Mouse (Mus musculus) testis, adult 2 months (tissue): ENCODE results near the gene Cxcr5. TPM values are rescaled to one million over a fixed set of nuclear protein-coding genes. Genes with fewer than 3 reads are reported as not detected.

ENCODE experiments used
- H3K27ac ChIP-seq: fragments of 200-500 bp; 2 replicates; pipeline ENCODE4 v1.5.1; 2012; ENCODE audit warnings: low read depth, low read length; ENCODE audit not compliant: control insufficient read depth, insufficient read depth
- H3K27me3 ChIP-seq: fragments of 200-500 bp; 2 replicates; pipeline ENCODE4 v1.6.1; 2012; ENCODE audit warnings: mild to moderate bottlenecking, low read length, moderate library complexity; ENCODE audit not compliant: control insufficient read depth, insufficient read depth
- H3K36me3 ChIP-seq: fragments of 200-500 bp; 2 replicates; pipeline ENCODE4 v1.6.1; 2012; ENCODE audit warnings: mild to moderate bottlenecking, low read length; ENCODE audit not compliant: control insufficient read depth, insufficient read depth
- H3K4me1 ChIP-seq: fragments of 200-500 bp; 2 replicates; pipeline ENCODE4 v1.6.1; 2012; ENCODE audit warnings: low read length; ENCODE audit not compliant: control insufficient read depth, insufficient read depth
- H3K4me3 ChIP-seq: fragments of 200-500 bp; 2 replicates; pipeline ENCODE4 v1.5.1; 2012; ENCODE audit warnings: low read depth, mild to moderate bottlenecking, low read length, moderate library complexity, mixed read lengths; ENCODE audit not compliant: control insufficient read depth
- CTCF ChIP-seq: fragments of 200-500 bp; IDR thresholded peaks from 2 replicates; pipeline ENCODE4 v1.5.1; 2012; ENCODE audit warnings: low read depth, mild to moderate bottlenecking, inconsistent platforms, low read length, moderate library complexity; ENCODE audit not compliant: control insufficient read depth, insufficient read depth, insufficient replicate concordance
- POLR2A ChIP-seq: fragments of 200-500 bp; IDR thresholded peaks from 2 replicates; pipeline ENCODE4 v1.6.1; 2012; ENCODE audit warnings: low read depth, mild to moderate bottlenecking, inconsistent platforms, low read length, moderate library complexity; ENCODE audit not compliant: control insufficient read depth
- polyA plus RNA-seq: library from polyadenylated mRNA; depleted of rRNA; stranded (reverse); fragments of >200 nt; gene quantifications from 2 replicates; pipeline ENCODE4 v1.2.3, GENCODE M21; 2012

Cxcr5 gene
- polyA plus RNA-seq, 1 experiment, result 11.2 TPM

DNA sequence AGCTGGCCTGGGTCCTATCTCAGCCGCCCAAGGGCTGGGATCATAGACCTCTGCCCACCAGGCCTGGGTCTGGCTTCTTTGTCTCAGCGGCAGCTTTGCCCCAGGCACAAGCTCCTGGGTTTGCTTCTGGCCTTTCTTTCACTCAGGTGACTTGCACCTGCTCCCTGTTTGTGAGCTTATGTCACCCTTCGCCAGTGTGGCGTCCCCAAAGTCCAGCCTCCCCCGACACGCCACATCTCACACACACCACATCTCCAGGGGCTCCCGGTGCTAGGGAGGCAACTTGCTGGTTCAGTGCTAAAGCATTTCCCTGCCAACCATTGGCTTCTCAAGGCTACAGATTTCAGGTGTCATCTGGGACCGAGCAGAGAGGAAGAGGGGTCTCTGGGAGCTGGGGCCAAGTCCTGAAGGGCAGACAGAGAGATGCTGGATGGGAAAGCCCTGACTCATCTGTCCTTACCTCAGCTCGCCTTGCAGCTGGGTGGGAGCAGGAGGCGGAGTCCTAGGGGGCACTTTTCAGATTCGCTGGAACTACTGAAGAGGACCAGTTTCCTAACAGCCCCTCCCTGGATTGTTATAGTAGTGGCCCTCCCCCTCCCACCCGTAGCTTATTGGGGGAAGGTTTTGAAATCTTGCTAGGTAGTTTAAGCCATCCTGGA, 64.7 kb downstream of the Cxcr5 start:
- H3K27ac ChIP-seq, result no peak overlapping the region
- no peaks in the 10 kb centered on the region for H3K36me3 ChIP-seq
- H3K4me1 ChIP-seq, result peaks cover 28% of the 10 kb centered on the region
- no peaks in the 10 kb centered on the region for H3K27me3 ChIP-seq
- TF ChIP-seq CTCF, result no peak
- no peak for TF ChIP-seq POLR2A
- H3K4me3 ChIP-seq, result no peak overlapping the region

DNA sequence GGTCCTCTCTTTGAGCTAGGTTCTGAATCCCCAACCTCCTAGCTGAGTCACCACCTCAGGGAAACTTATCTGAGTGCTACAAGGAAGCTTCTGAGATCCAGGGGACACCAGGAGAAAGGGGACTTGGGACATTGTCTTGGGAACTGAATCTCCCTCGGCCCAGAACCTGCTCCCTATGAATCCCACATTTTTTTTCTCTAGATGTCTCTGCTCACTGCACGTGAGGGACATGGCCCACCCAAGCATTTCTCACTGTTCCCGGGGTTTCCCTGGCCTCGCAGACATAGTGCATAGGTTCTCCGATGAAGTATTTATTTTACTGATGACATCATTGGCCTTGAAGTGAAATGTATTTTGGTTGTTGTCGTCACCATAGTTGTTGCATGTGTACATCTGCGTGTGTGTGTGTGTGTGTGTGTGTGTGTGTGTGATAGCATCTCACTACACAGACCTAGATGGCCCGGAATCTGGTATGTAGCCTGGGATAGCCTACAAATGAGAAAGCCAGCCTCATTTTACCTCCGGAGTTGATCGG, 65.8 kb downstream of the Cxcr5 start:
- H3K27ac ChIP-seq, result no peak overlapping the region

DNA sequence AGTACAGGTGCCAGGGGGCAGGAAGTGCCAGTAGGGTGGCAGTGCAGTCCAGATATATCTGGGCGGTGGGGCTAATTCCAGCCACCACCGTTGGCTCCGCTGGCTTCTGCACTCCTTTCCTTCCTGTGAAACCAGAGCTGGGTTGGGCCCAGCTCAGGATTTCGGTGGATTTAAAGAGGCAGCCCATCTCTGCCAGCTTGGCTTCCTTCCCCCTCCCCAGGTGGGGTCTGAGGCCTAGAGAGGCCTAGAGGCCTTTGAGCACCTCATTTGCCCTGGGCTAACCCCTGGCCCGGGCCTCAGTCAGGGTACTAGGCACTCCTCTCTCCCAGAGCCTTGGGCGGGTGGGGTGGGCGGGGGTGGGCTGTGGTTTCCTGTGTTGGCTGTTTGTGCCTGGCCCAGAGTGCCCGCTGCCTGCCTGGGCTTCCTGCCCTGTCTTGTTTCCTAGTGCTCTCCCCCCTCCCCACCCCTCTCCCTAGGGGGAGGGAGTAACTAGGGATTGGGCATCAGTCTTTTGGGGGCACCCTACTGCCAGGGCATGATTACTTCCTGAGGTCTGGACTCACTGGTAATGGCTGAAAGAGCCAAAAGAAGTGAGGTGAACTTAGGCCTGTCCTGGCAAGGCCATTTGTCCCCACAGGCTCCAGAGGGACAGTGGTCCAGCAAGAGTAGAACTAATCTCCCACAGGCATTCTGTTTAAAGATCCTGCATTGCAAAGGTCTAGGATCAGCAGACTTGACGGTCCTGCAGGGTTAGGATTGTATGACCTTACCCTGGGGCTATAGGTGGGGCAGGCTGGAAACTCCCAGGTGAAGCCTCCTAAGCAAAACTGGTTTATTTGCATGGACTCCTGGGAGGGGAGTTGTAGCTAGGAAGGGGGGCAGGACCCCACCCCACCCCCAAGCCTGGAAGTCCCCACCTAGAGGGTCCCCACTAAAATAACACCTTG, 66.5 kb downstream of the Cxcr5 start:
- no peaks in the 10 kb centered on the region for H3K27me3 ChIP-seq
- H3K4me3 ChIP-seq, result no peak overlapping the region
- H3K36me3 ChIP-seq, result no peaks in the 10 kb centered on the region
- peaks cover 45% of the 10 kb centered on the region for H3K4me1 ChIP-seq
- peak overlapping the region; percentile 7 for H3K27ac ChIP-seq
- TF ChIP-seq CTCF (no peak), POLR2A (no peak)

More for the DNA sequence above, 65.8 kb downstream of the Cxcr5 start:
- TF ChIP-seq POLR2A (no peak), CTCF (no peak)
- no peak overlapping the region for H3K4me3 ChIP-seq
- H3K36me3 ChIP-seq, result no peaks in the 10 kb centered on the region
- peaks cover 38% of the 10 kb centered on the region for H3K4me1 ChIP-seq
- no peaks in the 10 kb centered on the region for H3K27me3 ChIP-seq

DNA sequence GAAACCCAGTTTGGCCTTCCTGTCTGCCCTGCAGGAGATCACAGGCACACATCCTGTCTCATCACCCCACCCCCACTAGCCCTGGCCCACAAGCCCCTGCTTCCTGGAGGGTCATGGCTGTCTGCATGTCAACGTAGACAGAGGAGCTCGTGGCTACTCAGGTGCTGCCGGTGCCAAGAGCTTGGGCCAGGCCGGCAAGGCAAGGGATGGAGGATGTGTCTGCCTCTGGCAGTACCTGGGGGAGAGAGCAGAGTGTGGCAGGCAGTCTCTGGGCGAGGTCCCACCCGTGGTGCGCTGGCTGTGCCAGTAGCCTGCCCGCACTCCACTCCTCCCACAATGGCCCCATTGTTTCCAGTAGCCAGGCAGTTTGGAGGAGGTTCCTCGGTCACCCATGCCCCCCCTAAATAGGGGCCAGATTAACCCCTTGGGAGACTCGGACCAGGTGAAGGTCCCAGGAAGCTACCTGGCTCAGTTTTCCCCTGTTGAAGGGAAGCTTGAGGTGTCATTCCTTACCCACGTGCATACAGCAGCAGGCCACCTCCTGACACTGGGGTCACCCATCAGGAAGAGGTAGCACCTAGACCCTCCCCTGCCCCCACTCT, 67.3 kb downstream of the Cxcr5 start:
- TF ChIP-seq CTCF, result no peak
- TF ChIP-seq POLR2A, result no peak; the same call in 1 of the 2 replicates
- peaks cover 47% of the 10 kb centered on the region for H3K4me1 ChIP-seq
- H3K4me3 ChIP-seq, result no peak overlapping the region
- no peaks in the 10 kb centered on the region for H3K36me3 ChIP-seq
- H3K27me3 ChIP-seq, result no peaks in the 10 kb centered on the region
- H3K27ac ChIP-seq, result peak overlapping the region; percentile 7

DNA sequence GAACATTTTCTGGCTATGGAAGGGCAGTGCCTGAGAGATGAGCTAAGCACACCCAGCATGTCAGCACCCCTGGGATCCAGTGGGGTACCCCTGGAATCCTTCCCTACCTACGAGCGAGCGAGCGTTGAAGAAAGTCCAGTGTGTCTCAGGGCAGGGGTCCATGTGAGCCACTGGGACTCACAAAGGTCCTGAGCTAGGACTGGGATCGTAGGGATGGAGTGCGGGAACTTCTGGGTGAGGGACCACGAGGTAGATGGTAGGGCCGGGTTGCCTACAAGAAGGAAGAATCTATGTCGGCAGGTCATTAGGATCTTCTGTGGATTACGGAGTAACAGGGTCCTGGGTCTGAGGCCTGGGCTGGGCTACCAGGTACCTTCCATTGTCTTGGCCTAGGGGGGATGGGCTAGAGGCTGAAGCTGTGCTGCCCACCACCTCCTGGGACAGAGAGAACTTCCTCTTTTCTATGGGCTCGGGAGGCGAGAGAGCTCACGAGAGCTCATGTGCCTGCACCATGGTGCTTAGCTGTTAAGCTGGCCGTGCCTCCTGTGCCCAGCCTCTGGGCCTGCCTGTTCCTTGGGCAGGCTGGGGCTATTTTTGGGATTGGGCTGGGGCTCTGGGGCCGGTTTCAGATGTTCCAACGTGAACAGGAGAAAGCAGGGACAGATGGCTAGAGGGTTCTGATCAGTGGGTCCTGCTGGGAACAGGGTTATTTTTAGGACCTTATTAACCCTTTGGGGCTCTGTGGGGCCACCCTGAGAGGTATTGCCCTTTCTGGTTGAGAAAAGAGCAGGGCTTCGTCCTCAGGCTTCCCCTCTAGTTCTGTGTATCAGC, 68.8 kb downstream of the Cxcr5 start:
- H3K27ac ChIP-seq, result no peak overlapping the region
- no peak overlapping the region for H3K4me3 ChIP-seq
- H3K27me3 ChIP-seq, result no peaks in the 10 kb centered on the region
- no peak for TF ChIP-seq CTCF
- no peak for TF ChIP-seq POLR2A
- H3K4me1 ChIP-seq, result peaks cover 41% of the 10 kb centered on the region
- H3K36me3 ChIP-seq, result no peaks in the 10 kb centered on the region

DNA sequence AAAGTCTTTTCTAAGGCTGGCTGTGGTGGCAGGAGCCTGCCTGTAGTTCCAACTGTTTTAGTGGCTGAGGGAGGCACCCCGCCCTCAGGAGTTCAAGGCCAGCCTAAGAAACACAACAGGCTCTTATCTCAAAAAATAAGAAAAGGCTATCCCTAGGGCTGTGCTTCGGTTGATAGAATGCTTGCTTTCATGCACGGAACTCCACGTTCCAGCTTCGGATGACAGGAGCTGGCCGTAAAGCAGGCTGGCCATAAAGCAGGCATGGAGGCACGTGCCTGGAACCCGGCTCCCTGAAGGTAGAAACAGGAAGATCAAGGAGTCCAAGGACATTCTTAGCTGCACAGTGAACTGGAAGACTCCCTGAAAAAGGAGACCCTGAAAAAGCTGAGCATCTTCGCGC, 70.3 kb downstream of the Cxcr5 start:
- TF ChIP-seq CTCF, result no peak
- TF ChIP-seq POLR2A, result no peak; the same call in 1 of the 2 replicates
- peak overlapping the region; percentile 80 for H3K27ac ChIP-seq
- H3K36me3 ChIP-seq, result no peaks in the 10 kb centered on the region
- no peaks in the 10 kb centered on the region for H3K27me3 ChIP-seq
- no peak overlapping the region for H3K4me3 ChIP-seq
- H3K4me1 ChIP-seq, result peaks cover 40% of the 10 kb centered on the region
